Mouse (Mus musculus) hindlimb bud, embryonic 11.5 days (tissue): ENCODE measurements around the gene Tmprss15.

ENCODE experiments used
- DNase-seq: peaks from one replicate; pipeline ENCODE4 v3.0.0-alpha.2; 2012; ENCODE audit warnings: low read depth, low spot score; ENCODE audit errors: extremely low spot score

Tmprss15 gene

GRCm38 (mm10) chr16:78922644-78923043 is 168.3 kb downstream of the Tmprss15 start:
- DNase-seq = no peak
